Mouse (Mus musculus): ENCODE measurements around the gene Pbx4. TPM values are rescaled to one million over a fixed set of nuclear protein-coding genes. Genes with fewer than 3 reads are reported as not detected.

The Pbx4 gene
- polyA plus RNA-seq, 1 experiment from 2014 or later = 8.0 TPM

GRCm38 (mm10) chr8:69881261-69881865, 49.1 kb downstream of the Pbx4 start:
- no peak for TF ChIP-seq CTCF (IDR thresholded peaks at IDR 0.05)
- ChIA-PET CTCF (no interaction called here), POLR2A (no interaction called here)
- no peak for DNase-seq (ENCODE audit: low read depth, low spot score)
- H3K27me3 ChIP-seq = peaks cover 3% of the 10 kb centered on the region
- in situ Hi-C loops (cut with MboI; ENCODE audit: low pct_unique_long_range_greater_than_20kb) = loop anchor here (25.0 kb wide), 1 partner anchor 544 kb away; no protein-coding TSS in a partner anchor
- ATAC-seq = no peak

- CTCF ChIA-PET = no interaction called here
- no peak for ATAC-seq
- peaks cover 3% of the 10 kb centered on the region for H3K27me3 ChIP-seq
- in situ Hi-C loops (cut with MboI; ENCODE audit: low pct_unique_long_range_greater_than_20kb) = loop anchor here (25.0 kb wide), 1 partner anchor 545 kb away; no protein-coding TSS in a partner anchor
- no peak for TF ChIP-seq CTCF (IDR thresholded peaks at IDR 0.05)
- POLR2A ChIA-PET = no interaction called here
- no peak for DNase-seq (ENCODE audit: low read depth, low spot score)
Measured at GRCm38 (mm10) chr8:69882021-69882756, 49.9 kb downstream of the Pbx4 start.

- H3K27me3 ChIP-seq = peaks cover 3% of the 10 kb centered on the region
- no peak for DNase-seq (ENCODE audit: low read depth, low spot score)
- ChIA-PET CTCF (no interaction called here), POLR2A (no interaction called here)
- TF ChIP-seq CTCF (IDR thresholded peaks at IDR 0.05) = no peak
- ATAC-seq = no peak
- in situ Hi-C loops (cut with MboI; ENCODE audit: low pct_unique_long_range_greater_than_20kb) = loop anchor here (25.0 kb wide), 1 partner anchor 546 kb away; no protein-coding TSS in a partner anchor
Measured at GRCm38 (mm10) chr8:69882833-69883600, 50.7 kb downstream of the Pbx4 start.

GRCm38 (mm10) chr8:69884141-69884540, 51.9 kb downstream of the Pbx4 start:
- in situ Hi-C loops (cut with MboI; ENCODE audit: low pct_unique_long_range_greater_than_20kb) = loop anchor here (25.0 kb wide), 1 partner anchor 547 kb away; no protein-coding TSS in a partner anchor
- ChIA-PET CTCF (interaction anchor here (0.7 kb wide), 1 partner anchor 58 kb away, joined by 3 read pairs; no protein-coding TSS in a partner anchor), POLR2A (no interaction called here)
- ATAC-seq = no peak
- no peak for DNase-seq (ENCODE audit: low read depth, low spot score)
- TF ChIP-seq CTCF (IDR thresholded peaks at IDR 0.05) = no peak
- H3K27me3 ChIP-seq = peaks cover 3% of the 10 kb centered on the region

GRCm38 (mm10) chr8:69887289-69888243, 55.3 kb downstream of the Pbx4 start, which contains the start of gene Cilp2:
Gene Cilp2 (minus strand): TSS chr8:69887687.
- DNase-seq (ENCODE audit: low read depth, low spot score) = no peak
- POLR2A ChIA-PET = no interaction called here

GRCm38 (mm10) chr8:69888244-69888866, 56.1 kb downstream of the Pbx4 start:
- ATAC-seq = no peak
- CTCF ChIA-PET = no interaction called here
- DNase-seq (ENCODE audit: low read depth, low spot score) = no peak
- peaks cover 3% of the 10 kb centered on the region for H3K27me3 ChIP-seq
- POLR2A ChIA-PET = no interaction called here
- no peak for TF ChIP-seq CTCF (IDR thresholded peaks at IDR 0.05)
- in situ Hi-C loops (cut with MboI; ENCODE audit: low pct_unique_long_range_greater_than_20kb) = loop anchor here (25.0 kb wide), 1 partner anchor 551 kb away; no protein-coding TSS in a partner anchor

More at GRCm38 (mm10) chr8:69887289-69888243, 55.3 kb downstream of the Pbx4 start, which contains the start of gene Cilp2:
- H3K27me3 ChIP-seq = peaks cover 3% of the 10 kb centered on the region
- in situ Hi-C loops (cut with MboI; ENCODE audit: low pct_unique_long_range_greater_than_20kb) = loop anchor here (25.0 kb wide), 1 partner anchor 550 kb away; no protein-coding TSS in a partner anchor
- TF ChIP-seq CTCF (IDR thresholded peaks at IDR 0.05) = no peak
- ATAC-seq = no peak
- CTCF ChIA-PET = no interaction called here

GRCm38 (mm10) chr8:69888902-69889301, 56.6 kb downstream of the Pbx4 start:
- TF ChIP-seq CTCF (IDR thresholded peaks at IDR 0.05) = no peak
- ATAC-seq (no peak), DNase-seq (ENCODE audit: low read depth, low spot score) (no peak)
- ChIA-PET POLR2A (no interaction called here), CTCF (no interaction called here)
- in situ Hi-C loops (cut with MboI; ENCODE audit: low pct_unique_long_range_greater_than_20kb) = loop anchor here (25.0 kb wide), 1 partner anchor 552 kb away; no protein-coding TSS in a partner anchor
- H3K27me3 ChIP-seq = peaks cover 3% of the 10 kb centered on the region

- ChIA-PET CTCF (interaction anchor here (2.3 kb wide), 1 partner anchor 15 kb away, joined by 7 read pairs; no protein-coding TSS in a partner anchor), POLR2A (no interaction called here)
- TF ChIP-seq CTCF (IDR thresholded peaks at IDR 0.05) = no peak
- peaks cover 2% of the 10 kb centered on the region for H3K27me3 ChIP-seq
- in situ Hi-C loops (cut with MboI; ENCODE audit: low pct_unique_long_range_greater_than_20kb) = loop anchor here (25.0 kb wide), 1 partner anchor 554 kb away; no protein-coding TSS in a partner anchor
- DNase-seq (ENCODE audit: low read depth, low spot score) (no peak), ATAC-seq (no peak)
Measured at GRCm38 (mm10) chr8:69890813-69891241, 58.5 kb downstream of the Pbx4 start.

GRCm38 (mm10) chr8:69893863-69894262, 61.6 kb downstream of the Pbx4 start:
- ATAC-seq (no peak), DNase-seq (ENCODE audit: low read depth, low spot score) (no peak)
- in situ Hi-C loops (cut with MboI; ENCODE audit: low pct_unique_long_range_greater_than_20kb) = loop anchor here (25.0 kb wide), 1 partner anchor 557 kb away; no protein-coding TSS in a partner anchor
- CTCF ChIA-PET = interaction anchor here (1.2 kb wide), 1 partner anchor 107 kb away, joined by 3 read pairs; no protein-coding TSS in a partner anchor
- TF ChIP-seq CTCF (IDR thresholded peaks at IDR 0.05) = no peak
- POLR2A ChIA-PET = interaction anchor here (1.0 to 1.1 kb wide), 2 partner anchors 9 to 15 kb away, joined by 3 to 4 read pairs; partner anchors contain the start of genes Ndufa13 and Yjefn3
- H3K27me3 ChIP-seq = no peaks in the 10 kb centered on the region

Data from Patski (cell line).